Mouse (Mus musculus) Patski (cell line): Measurements from ENCODE around the gene Wbp1. TPM values are rescaled to one million over a fixed set of nuclear protein-coding genes. Genes with fewer than 3 reads are reported as not detected.

Source experiments
- ATAC-seq: fragments of 100-300 bp; one replicate; pipeline ENCODE4 v1.8.0; 2021
- CTCF ChIA-PET: fragments of 350-600 bp; sonication (Branson Sonifier 250); formaldehyde crosslinking; loops from one replicate; lab custom pipeline; 2022; ENCODE audit warnings: inconsistent platforms; lab: Charles Lee
- POLR2A ChIA-PET: fragments of 350-600 bp; sonication (Branson Sonifier 250); formaldehyde crosslinking; loops from one replicate; lab custom pipeline; 2022; ENCODE audit warnings: antibody characterized with exemption, inconsistent platforms; lab: Charles Lee
- DNase-seq: peaks from one replicate; pipeline ENCODE4 v3.0.0-alpha.2; 2011; ENCODE audit warnings: low read depth, low spot score
- H3K27me3 ChIP-seq: fragments of 371-371 bp; one replicate; pipeline ENCODE4 v1.5.1; 2021
- CTCF ChIP-seq: fragments of 100-300 bp; IDR thresholded peaks from one replicate; pipeline ENCODE4 v1.5.1; 2021
- in situ Hi-C: fragments of 300-500 bp; cut with MboI; formaldehyde crosslinking; loops from 3 replicates; pipeline ENCODE4 v1.11.1; 2018; ENCODE audit warnings: low pct_unique_long_range_greater_than_20kb, mixed read lengths
- polyA plus RNA-seq: library from polyadenylated mRNA; unstranded; gene quantifications from one replicate; pipeline ENCODE4 v1.2.3, GENCODE M21; 2021

The Wbp1 gene
- polyA plus RNA-seq, 1 experiment from 2014 or later: 95.1 TPM

DNA sequence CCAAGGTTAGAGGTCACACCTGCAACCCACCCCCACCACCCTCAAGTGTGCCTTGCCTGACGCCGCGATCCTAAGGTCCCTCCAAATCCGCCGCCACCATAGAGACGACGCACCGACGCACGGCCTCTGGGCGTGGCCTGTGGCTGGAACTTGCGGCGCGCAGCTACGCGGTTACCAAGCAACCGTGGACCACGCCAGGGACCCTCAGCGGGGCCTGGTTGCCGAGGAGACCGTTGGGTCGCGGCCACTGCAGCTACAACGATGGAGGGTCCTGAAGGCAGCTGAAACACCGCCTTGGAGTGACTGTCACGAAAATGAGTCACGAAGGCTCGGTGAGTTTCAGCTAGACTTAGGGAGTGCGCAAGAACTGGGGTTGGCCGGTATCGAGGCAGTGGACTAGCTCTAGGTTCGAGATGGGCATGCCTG lies 34.9 kb upstream of the Wbp1 start, which contains the start of the genes Wdr54 and 1700003E16Rik:
Wdr54 (minus strand) TSS at position 139 of the 426 bp plus-strand sequence.
1700003E16Rik (plus strand) TSS at position 146 of the 426 bp plus-strand sequence.
- ChIA-PET POLR2A (interaction anchor here (0.7 to 1.6 kb wide), 7 partner anchors 9 to 61 kb away, joined by 3 to 7 read pairs (median 3); partner anchors contain the start of gene Wbp1), CTCF (interaction anchor here (1.3 to 1.9 kb wide), 4 partner anchors 11 to 50 kb away, joined by 3 to 4 read pairs (median 3); no protein-coding TSS in a partner anchor)
- no peaks in the 10 kb centered on the region for H3K27me3 ChIP-seq
- in situ Hi-C loops: loop anchor here (5.0 kb wide), 3 partner anchors 39 to 244 kb away; partner anchors contain the start of gene Mogs
- ATAC-seq (peak; percentile 63), DNase-seq (no peak)
- no peak for TF ChIP-seq CTCF

GRCm38 (mm10) chr6:83155552-83156238 lies 34.3 kb upstream of the Wbp1 start:
- H3K27me3 ChIP-seq: no peaks in the 10 kb centered on the region
- DNase-seq (no peak), ATAC-seq (peak; percentile 16)
- in situ Hi-C loops: loop anchor here (5.0 kb wide), 3 partner anchors 38 to 243 kb away; partner anchors contain the start of gene Mogs
- CTCF ChIA-PET: interaction anchor here (1.3 to 1.9 kb wide), 4 partner anchors 12 to 49 kb away, joined by 3 to 4 read pairs (median 3); no protein-coding TSS in a partner anchor
- no peak for TF ChIP-seq CTCF
- POLR2A ChIA-PET: interaction anchor here (0.6 to 1.6 kb wide), 6 partner anchors 11 to 425 kb away, joined by 3 to 7 read pairs (median 4); partner anchors contain the start of gene Wbp1

DNA sequence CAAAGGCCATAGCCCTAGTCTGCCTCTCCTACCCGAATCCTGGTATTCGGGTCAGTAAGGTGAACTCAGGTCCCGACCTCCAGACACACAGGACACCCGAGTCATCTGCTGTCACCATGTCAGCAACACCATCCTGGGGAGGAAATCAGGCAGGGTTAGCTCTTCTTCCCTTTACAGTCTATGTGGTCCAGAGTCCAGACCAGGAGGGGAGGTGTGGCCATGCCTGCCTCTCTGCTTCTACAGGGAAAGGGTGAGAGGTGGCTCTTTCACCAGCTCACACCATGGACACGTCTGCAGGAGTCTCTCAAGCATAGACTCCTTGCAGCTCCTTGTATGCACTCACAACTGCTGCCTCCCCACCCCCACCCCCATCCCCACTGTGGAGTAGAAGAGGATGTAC lies 32.1 kb upstream of the Wbp1 start:
- H3K27me3 ChIP-seq: no peaks in the 10 kb centered on the region
- no peak for ATAC-seq
- ChIA-PET POLR2A (interaction anchor here (1.0 kb wide), 1 partner anchor 29 kb away, joined by 3 read pairs; no protein-coding TSS in a partner anchor), CTCF (no interaction called here)
- no peak for DNase-seq
- in situ Hi-C loops: no loop called here
- no peak for TF ChIP-seq CTCF

DNA sequence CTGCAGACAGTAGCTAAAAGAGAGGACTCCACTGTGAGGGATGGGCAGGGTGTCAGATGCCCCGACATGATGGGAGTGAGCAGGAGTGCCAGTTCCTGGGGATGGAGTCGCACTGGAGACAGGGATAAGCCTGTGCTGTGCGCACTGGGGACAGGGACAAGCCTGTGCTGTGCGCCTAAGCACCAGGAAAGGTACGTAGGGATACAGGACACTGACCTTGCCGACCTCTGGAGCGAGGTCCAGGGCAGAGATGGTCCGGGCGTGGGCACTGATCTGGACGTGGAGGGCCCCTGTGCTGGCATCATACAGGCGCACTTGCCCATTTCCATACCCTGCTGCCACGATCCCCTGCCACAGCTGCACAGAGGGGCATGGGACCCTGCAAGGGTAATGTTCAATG lies 31.7 kb upstream of the Wbp1 start:
- DNase-seq: no peak

GRCm38 (mm10) chr6:83151721-83152120 lies 30.4 kb upstream of the Wbp1 start:
- DNase-seq: no peak
- no peak for ATAC-seq
- CTCF ChIA-PET: interaction anchor here (1.3 kb wide), 1 partner anchor 31 kb away, joined by 3 read pairs; the partner anchor contains the start of gene Wbp1
- POLR2A ChIA-PET: no interaction called here
- in situ Hi-C loops: no loop called here
- no peak for TF ChIP-seq CTCF
- no peaks in the 10 kb centered on the region for H3K27me3 ChIP-seq

More for the DNA sequence above, 31.7 kb upstream of the Wbp1 start:
- ATAC-seq: no peak
- H3K27me3 ChIP-seq: no peaks in the 10 kb centered on the region
- ChIA-PET CTCF (no interaction called here), POLR2A (interaction anchor here (1.0 kb wide), 2 partner anchors 28 to 33 kb away, joined by 3 read pairs; no protein-coding TSS in a partner anchor)
- no peak for TF ChIP-seq CTCF
- in situ Hi-C loops: no loop called here

DNA sequence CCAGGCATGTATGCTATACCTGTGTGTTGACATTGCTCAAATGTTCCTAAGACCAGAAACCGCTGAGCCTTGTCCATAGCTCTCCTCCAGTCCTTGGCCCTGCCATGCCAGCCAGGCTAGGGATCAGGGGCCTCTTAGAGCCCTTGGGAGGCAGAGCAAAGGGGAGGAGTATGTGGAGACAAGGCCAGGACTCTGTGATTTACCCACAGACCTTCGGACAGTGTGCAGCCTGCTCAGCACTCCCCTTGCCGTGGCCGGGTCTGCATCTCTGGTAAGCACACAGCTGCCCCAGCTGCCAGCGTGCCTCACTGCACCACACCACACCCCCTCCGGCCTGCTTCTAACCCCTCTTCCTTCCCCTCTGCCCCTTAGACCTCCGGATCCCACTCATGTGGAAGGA lies 25.9 kb upstream of the Wbp1 start:
- no peaks in the 10 kb centered on the region for H3K27me3 ChIP-seq
- ATAC-seq: no peak
- ChIA-PET CTCF (no interaction called here), POLR2A (interaction anchor here (1.4 kb wide), 1 partner anchor 9 kb away, joined by 3 read pairs; the partner anchor contains the start of genes 1700003E16Rik and Wdr54)
- TF ChIP-seq CTCF: no peak
- no peak for DNase-seq
- in situ Hi-C loops: no loop called here

DNA sequence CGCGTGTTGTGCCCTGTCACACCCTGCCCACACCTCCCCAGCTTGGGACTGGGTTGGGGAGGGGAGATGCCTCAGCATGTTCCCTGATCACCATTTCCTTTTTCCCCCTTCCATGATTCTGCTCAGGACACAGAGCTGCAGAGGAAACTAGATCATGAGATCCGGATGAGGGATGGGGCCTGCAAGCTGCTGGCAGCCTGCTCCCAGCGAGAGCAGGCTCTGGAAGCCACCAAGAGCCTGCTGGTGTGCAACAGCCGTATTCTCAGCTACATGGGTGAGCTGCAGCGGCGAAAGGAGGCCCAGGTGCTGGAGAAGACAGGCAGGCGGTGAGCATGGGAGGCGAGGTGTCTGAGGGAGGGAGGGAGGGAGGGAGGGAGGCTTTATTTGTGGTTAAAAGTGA lies 24.4 kb upstream of the Wbp1 start:
- no peak for TF ChIP-seq CTCF
- in situ Hi-C loops: no loop called here
- no peaks in the 10 kb centered on the region for H3K27me3 ChIP-seq
- DNase-seq (no peak), ATAC-seq (no peak)
- CTCF ChIA-PET: interaction anchor here (1.1 to 1.8 kb wide), 3 partner anchors 13 to 119 kb away, joined by 3 to 8 read pairs (median 3); no protein-coding TSS in a partner anchor
- POLR2A ChIA-PET: no interaction called here

DNA sequence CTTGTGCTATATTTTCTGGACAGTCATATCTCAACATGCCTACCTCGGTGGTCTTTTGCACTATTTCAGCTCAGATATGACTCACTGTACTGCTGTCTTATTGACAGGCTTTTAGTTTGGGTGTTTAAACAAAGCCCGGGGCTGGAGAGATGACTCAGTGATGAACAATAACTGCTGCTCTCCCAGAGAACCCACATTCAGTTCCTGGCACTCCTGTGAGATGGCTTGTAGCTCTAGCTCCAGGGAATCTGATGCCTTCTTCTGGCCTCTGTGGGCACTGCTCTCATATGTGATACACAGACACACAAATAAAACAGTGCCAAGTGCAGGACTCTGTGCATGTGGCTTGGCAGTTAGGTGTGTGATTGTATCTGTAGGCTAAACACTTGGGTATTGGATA lies 23.9 kb upstream of the Wbp1 start:
- H3K27me3 ChIP-seq: no peaks in the 10 kb centered on the region
- ATAC-seq (peak; percentile 13), DNase-seq (no peak)
- in situ Hi-C loops: no loop called here
- TF ChIP-seq CTCF: no peak
- POLR2A ChIA-PET: interaction anchor here (0.5 to 1.2 kb wide), 2 partner anchors 11 to 13 kb away, joined by 5 to 7 read pairs; partner anchors contain the start of genes 1700003E16Rik and Wdr54
- CTCF ChIA-PET: interaction anchor here (1.0 to 1.8 kb wide), 3 partner anchors 14 to 27 kb away, joined by 3 to 8 read pairs (median 3); no protein-coding TSS in a partner anchor

GRCm38 (mm10) chr6:83142886-83143285 lies 21.5 kb upstream of the Wbp1 start:
- ATAC-seq (no peak), DNase-seq (no peak)
- in situ Hi-C loops: no loop called here
- TF ChIP-seq CTCF: no peak
- H3K27me3 ChIP-seq: no peaks in the 10 kb centered on the region
- ChIA-PET POLR2A (no interaction called here), CTCF (no interaction called here)

DNA sequence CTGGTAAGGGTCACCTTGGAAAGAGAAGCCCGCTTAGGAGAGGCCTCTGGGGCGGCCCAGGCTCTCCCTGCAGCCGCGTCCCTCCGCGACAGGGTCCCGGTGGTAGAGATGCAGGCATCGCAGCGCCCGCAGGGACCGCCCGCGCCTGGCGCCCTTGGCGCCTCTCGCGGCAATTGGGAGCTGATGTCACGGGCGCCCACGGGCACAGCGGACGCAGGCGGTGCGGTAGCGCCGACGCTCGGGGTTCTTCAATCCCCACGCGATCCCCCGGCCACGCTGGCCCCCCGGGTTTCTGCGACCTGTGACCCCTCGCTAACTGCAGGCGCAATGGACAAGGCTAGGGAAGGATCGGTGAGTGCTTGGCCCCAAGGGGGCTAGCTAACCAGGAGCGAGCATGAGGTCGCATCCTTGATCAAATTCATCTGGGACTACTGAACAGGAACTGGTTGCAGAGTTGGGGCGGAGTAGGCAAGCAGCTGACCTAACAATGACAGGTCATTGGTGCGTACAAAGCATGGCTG lies 20.9 kb upstream of the Wbp1 start:
- POLR2A ChIA-PET: interaction anchor here (0.7 kb wide), 1 partner anchor 82 kb away, joined by 3 read pairs; no protein-coding TSS in a partner anchor
- in situ Hi-C loops: no loop called here
- no peak for ATAC-seq
- no peaks in the 10 kb centered on the region for H3K27me3 ChIP-seq
- TF ChIP-seq CTCF: no peak
- CTCF ChIA-PET: interaction anchor here (1.0 kb wide), 1 partner anchor 23 kb away, joined by 3 read pairs; the partner anchor contains the start of gene Dctn1
- no peak for DNase-seq
